Mouse (Mus musculus) liver, adult (tissue): ENCODE data around the gene Dnajb7.

Source experiments
- GATA4 ChIP-seq: IDR thresholded peaks from 2 replicates; pipeline ENCODE4 v1.6.1; 2014; ENCODE audit warnings: mild to moderate bottlenecking, low read length; ENCODE audit not compliant: insufficient replicate concordance

Dnajb7 gene

DNA sequence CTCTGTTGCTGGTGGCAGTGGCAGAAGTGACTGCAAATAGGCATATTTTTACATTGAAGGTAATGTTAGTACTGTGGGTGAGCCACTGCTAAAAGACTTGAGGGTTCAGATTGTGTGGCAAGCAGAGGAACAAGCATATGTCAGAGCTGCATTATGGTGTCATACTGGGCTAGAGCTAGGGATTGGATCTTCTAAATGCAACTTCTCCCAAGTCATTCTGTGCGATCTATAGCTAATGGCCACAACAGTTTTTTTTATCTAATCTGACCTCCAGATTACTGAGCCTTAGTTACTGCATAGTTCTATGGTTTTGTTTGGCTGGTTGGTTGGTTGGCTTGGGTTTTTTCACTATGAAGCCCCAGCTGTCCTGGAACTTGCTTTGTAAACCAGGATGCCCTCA is at the start of gene Dnajb7:
Gene Dnajb7, minus strand, starts transcription at position 101 of the 400 bp plus-strand sequence.
- no peak for TF ChIP-seq GATA4

DNA sequence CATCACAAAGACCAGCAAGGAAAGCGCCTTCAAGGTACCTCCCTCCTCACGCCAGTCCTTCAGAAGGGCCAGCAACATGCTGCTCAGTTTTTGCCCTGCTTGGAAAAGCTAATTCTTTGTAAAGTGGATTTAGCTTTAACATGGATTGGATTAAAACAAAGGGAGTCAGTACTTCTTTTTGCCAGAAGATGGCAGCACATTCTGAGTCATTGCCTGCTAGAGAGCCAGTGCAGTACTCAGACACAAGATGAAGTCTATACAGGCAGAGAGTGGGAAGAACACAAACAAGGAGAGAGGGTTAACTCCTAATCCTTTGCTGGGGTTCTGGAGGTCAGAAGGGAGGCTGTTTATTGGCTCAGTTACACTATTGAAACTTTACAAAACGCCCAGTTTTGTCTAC is 40.4 kb upstream of the Dnajb7 start:
- TF ChIP-seq GATA4, result no peak

DNA sequence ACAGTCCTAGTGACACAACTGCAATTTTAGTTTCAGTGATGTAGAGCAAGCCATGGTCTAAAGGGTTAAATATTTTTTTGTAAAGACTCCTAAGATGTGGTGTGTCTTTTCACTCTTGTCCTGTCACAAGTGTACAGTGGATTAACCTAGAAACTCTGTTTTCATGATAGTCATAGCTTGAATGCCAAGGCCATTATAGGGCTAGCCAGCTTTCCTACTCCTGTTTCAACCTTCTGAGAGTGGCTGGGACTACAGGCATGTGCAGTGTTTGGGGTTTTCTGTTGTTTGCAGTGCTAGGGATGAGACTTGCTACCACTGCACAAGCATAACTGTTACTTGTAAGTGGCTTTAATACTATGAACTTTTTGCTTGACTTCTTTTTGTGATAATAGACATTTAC is 31.1 kb upstream of the Dnajb7 start:
- no peak for TF ChIP-seq GATA4

DNA sequence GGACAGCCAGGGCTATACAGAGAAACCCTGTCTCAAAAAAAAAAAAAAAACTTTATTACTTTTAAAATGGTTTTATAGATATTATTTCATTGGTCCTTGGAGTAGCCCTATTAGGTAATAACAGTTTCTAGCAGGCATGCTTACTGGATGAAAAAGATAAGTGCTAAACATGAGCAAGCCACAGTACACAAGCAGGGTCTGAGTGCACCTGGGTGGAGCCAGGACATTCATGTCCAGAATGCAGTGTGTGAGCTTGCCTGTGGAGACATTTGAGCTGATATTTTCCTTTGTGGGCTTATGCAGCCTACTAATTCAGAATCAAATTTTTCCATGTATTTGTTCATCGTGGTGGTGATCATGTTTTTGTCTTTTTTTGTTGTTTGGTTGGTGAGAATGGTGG is 30.2 kb upstream of the Dnajb7 start:
- TF ChIP-seq GATA4, result no peak

DNA sequence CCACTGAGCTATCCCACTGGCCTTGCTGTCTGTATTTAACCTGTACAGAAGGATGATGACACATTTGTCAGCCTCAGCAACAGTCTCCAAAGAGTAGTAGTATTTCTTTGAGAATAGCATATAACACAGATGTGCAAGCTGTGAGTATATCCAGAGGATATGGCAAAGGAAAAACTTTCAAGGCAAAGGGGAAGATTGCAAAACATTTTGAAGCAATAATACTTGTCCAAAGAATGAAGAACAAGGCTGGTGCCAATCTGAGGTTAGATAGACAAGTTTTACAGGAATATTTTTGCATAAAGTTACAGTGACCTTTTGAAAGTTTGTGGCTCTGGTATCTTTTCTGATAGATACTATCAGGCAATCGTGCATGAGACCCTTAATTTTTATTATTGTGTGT is 23.1 kb upstream of the Dnajb7 start:
- TF ChIP-seq GATA4, result no peak

DNA sequence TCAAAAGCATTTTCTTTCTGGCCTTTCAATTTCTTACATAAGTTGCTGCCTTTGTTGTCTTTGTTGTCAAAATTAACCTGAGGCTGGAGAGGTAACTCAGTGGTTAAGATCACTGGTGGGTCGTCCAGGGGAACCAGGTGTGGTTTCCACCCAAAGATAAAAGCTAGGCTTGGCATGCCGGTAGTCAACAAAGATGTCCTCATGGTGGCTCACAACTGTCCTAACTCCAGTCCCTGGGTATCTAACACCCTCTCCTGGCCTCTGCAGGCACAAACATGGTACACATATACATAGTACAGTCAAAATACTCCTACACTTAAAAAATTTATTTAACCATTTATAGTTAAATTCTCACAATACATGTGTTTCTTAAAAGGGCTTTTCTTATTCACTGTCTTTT is 19.8 kb upstream of the Dnajb7 start:
- no peak for TF ChIP-seq GATA4

DNA sequence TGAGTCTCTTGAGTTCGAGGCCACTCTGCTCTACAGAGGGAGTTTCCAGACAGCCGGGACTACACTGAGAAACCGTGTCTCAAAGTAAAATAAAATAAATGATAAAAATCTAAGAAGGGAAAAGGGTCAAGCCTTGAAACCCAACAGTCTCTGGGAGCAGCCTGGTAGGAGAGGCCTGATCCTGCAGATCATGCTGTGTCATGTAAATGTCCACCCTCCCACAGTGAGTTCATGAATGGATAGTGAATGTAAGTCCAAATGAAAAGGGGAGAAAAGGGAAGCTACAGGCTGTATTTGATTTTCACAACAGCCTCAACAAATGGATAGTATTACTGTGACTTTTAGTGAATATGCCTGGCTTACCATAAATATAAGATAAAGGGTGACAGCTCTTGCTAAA is 17.2 kb upstream of the Dnajb7 start:
- TF ChIP-seq GATA4, result no peak

DNA sequence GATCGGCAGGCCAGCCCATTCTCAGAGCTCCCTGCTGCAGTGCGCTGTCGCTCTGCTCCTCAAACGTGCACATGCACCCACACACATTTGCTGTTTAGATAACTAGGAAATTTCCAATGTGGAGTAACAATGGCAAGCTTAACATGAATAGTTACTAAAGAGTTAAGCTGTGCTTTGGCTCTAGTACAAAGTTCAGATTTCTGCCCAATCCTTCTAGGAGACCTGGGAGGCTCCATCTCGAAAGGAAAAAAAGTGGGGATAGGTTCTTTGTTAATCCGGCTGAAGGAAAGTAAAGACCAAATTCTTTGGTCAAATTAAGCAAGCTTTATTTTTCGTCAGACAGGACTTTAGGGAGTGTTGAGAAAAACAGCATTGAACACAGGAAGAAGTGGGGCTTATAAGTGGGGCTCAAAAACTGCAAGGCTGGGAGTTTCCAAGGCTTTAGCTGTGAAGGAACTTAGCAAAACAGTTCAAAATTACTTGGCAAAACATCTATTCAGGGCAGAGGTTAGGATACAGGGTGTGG is 14.1 kb upstream of the Dnajb7 start:
- TF ChIP-seq GATA4, result no peak

DNA sequence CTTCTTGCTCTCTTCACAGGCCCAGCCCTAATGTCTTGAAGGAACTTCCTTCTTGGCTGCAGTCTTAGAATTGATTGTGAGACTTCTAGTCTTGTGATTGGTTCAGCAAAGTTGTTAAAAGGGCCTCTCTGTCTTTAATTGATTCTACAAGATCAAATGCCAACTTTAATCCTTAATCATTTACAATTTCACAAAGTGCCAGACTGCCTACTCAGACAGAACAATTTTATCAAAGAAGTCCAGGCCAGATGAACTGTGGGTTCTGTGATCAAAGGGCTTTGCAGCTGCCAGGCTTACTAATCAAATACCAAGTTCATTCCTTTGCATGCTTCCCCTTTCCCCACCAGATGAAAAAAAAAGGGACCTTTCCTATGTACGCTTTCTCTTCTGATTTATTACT is 13.4 kb upstream of the Dnajb7 start:
- TF ChIP-seq GATA4, result peak; percentile 39; the same call in 1 of the 2 replicates

DNA sequence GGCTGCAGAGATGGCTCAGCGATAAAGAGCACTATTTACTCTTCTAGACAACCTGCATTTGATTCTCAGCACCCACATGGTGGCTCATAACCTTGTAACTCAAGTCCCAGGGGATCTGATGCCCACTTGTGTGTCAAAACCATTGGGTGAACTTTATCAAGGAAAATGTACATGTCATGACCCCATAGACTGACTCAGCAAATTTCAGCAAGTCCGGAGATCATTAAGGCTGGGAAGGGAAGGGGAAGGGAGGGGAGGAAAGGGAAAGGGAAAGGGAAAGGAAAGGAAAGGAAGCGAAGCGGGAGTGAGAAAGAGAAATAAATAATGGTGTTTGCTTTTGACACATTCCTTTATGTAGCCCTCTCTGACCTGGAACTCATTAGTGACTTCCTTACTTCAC is 10.0 kb upstream of the Dnajb7 start:
- TF ChIP-seq GATA4, result no peak

DNA sequence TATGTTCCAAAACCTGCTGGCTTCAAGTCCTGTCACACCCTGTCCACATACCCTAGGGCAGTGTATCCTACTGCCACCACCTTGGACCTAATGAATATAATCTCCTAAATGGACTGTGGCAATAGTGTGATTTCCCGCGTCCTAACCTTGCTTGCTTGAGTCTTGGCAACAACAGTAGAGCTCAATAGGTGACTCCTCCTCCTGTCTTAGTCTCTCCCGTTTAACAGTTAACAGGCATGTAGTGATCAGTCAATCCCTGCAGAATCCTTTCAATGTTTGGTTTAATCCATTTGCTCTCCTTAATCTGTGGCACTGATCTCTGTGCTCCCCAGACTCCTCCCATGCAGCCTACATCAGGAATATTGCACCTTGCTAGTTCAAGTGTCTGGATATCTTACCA is 3.1 kb downstream of the Dnajb7 start:
- TF ChIP-seq GATA4, result no peak

DNA sequence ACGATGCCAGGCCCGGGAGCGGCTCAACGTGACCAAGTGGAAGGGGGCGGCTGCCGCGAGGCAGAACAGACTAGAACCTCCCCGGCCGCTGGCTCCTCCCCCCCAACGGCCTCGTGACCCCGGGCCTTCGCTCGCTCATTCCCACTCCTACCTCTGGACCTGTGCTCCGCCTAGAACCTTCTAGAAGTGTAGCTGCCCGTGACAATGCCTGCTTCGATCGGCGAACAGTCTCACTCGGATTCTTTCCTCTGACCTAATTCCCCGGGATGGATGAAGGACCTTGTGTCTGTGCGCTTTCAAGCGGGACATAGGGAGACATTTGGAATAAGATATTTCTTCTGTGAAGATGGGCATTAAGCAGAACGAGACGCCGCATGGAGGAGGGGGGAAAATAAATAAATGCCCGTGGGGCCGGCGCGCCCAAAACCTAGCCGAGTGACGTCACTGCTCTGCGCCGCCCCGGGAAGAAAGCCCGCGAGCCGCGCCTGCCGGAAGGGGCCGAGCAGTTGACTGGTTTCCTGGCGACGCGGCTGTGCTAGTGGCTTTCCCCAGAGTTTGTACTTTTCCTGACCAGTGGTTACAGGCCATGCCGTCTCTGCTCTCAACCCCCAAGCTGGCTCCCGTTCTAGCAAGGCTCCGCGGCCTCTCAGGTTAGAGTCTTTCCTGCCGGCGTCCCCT is 8.3 kb downstream of the Dnajb7 start, which contains the start of the genes St13 and Xpnpep3:
Gene St13, minus strand, starts transcription at position 440 of the 678 bp plus-strand sequence.
Gene Xpnpep3, plus strand, starts transcription at position 501 of the 678 bp plus-strand sequence.
- TF ChIP-seq GATA4, result peak; percentile 20; the same call in 1 of the 2 replicates

DNA sequence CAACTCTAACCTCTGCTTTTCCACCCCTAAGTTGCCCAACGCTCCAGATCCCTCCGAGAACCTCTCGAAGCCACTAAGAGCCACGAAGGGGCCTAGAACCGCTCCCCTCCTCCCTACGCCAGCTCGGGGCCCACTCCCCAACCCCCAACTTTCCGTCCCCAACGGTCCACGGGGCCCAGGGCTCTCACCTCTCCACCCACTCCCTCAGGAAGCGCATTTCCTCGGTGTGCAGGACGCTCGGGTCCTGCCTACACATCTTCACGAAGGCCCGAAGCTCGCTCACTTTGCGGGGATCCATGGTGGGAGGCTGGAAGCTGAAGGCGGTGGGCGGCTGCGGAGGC is 8.8 kb downstream of the Dnajb7 start:
- no peak for TF ChIP-seq GATA4

DNA sequence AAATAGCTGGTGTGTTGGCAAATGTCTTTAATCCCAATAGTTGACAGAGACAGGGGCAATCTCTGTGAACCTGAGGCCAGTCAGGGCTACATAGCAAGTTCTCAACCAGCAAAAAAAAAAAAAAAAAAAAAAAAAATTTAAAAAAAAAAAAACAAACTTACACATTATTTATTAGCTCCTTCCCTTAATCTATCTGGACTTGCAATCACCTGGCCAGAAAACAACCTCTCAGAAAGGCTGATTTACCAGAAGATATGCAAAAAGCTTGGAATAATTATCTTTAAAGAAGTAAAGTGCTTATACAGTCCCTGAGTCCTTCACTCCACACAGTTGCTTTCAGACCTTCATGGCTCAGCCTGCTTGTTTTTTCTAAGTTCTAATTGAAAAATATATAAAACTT is 9.9 kb downstream of the Dnajb7 start:
- no peak for TF ChIP-seq GATA4

DNA sequence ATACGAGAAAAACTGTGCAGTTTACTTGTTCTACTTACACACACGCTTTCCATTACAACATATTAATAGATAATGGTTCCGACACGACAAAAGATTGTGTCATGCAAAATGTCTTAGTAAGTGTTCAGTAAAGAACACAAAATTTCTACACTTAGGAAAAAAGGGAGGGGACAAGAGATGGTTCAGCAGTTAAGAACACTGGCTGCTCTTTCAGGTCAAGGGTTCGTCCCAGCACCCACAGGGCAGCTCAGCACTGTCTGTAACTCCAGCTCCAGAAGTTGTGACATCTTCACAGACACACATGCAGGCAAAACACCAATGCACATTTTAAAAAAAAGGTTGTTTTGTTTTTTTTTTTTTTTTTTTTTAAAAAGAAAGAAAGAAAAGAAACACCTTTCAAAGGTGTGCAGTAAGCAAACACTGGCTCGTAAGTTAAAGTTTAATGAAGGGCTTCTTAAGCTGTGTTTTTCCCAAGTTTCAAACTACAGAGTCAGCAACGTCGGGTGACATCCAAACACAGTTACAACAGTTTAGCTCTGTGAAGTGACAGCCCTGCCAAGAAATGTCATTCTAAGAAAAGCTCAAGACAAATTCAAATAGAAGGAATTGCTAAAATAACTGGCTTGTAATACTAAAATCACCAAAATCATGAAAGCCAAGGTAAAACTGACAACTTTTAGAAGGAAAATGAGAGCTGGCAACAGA is 13.7 kb downstream of the Dnajb7 start:
- no peak for TF ChIP-seq GATA4

DNA sequence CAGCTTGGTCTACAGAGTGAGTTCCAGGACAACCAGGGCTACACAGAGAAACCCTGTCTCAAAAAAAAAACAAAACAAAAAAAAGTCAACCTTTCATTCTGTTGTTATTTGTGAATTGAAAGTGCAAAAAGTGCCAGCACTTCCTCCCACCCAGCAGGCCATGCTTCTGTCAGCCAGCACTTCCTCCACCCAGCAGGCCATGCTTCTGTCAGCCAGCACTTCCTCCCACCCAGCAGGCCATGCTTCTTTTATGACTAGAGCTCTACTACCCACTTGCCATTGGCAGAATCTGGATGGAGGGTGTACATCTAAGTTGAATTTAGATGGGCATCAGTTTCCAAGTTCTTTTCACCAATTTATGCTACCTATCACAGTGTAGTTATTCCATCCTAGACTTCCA is 15.1 kb downstream of the Dnajb7 start:
- TF ChIP-seq GATA4, result no peak
